Mouse (Mus musculus): ENCODE measurements around the gene Insl3.

GRCm38 (mm10) chr8:71657816-71658215 lies 31.2 kb upstream of the Insl3 start:
- TF ChIP-seq USF1 (IDR thresholded peaks at IDR 0.05; ENCODE audit: low read depth, low read length), result no peak
- TF ChIP-seq E2F4 (IDR thresholded peaks at IDR 0.05; ENCODE audit: insufficient replicate concordance, low read depth, low read length), result no peak
- TF ChIP-seq BHLHE40 (IDR thresholded peaks at IDR 0.05; ENCODE audit: low read depth, low read length), result no peak
- TF ChIP-seq CTCF (conservative IDR thresholded peaks at IDR 0.05 in 1 of 2, IDR thresholded peaks at IDR 0.05 in 1 of 2; ENCODE audit: low read depth in 2 of 2, low read length in 2 of 2), result no peak
- no peak for TF ChIP-seq ELF1 (IDR thresholded peaks at IDR 0.05; ENCODE audit: low read depth, low read length)
- TF ChIP-seq MAFK (IDR thresholded peaks at IDR 0.05; ENCODE audit: insufficient replicate concordance, low read length), result no peak
- no peak for TF ChIP-seq POLR2A (IDR thresholded peaks at IDR 0.05; ENCODE audit: low read depth, low read length)
- no peak for TF ChIP-seq RAD21 (IDR thresholded peaks at IDR 0.05; ENCODE audit: low read depth, low read length)
- no peak for TF ChIP-seq SMC3 (IDR thresholded peaks at IDR 0.05; ENCODE audit: low read depth, low read length)
- no peak for TF ChIP-seq CHD2 (IDR thresholded peaks at IDR 0.05; ENCODE audit: low read length)
- TF ChIP-seq JUN (IDR thresholded peaks at IDR 0.05; ENCODE audit: insufficient read depth, low read depth, low read length), result no peak
- no peak for TF ChIP-seq USF2 (conservative IDR thresholded peaks at IDR 0.05; ENCODE audit: low read depth, low read length)
- TF ChIP-seq TCF12 (IDR thresholded peaks at IDR 0.05; ENCODE audit: low read depth, low read length), result no peak
